ENCODE assay signal across 22 mouse cellular contexts in genomic region chr11:60228525-60228924, GRCm38 (mm10). TPM values are rescaled to one million over a fixed set of nuclear protein-coding genes. Genes with fewer than 3 reads are reported as not detected.
DNase-seq lines count a peak whose midpoint lies in the region; ATAC-seq and TF ChIP-seq lines count a peak whose summit lies in the region.
"Had no signal": no experiment of that assay in that cellular context is flagged by ENCODE, and none has a peak within 500 bp of the region (broad histone marks: within the 10 kb centered on the region; RNA-seq: fewer than 3 reads in every experiment).

No protein-coding gene starts in this region.

- ATAC-seq in heart, embryonic 15.5 days (replicated peaks; ENCODE audit: insufficient number of reproducible peaks, insufficient read depth, low FRiP score, low read depth), result no peak
- ATAC-seq in stomach, embryonic 16.5 days (ENCODE audit: insufficient read depth, low FRiP score), result no peak
- ATAC-seq in stomach, postnatal 0 days (ENCODE audit: low FRiP score, low TSS enrichment), result no peak
- ATAC-seq: CD4-positive, CD25-positive, alpha-beta regulatory T cell, adult 4 months; forebrain, embryonic 14.5 days; liver, postnatal 0 days; midbrain, embryonic 15.5 days had no signal

- intact Hi-C loops in heart, postnatal 10 days (cut with DNase I), result no loop called here

- H3K27me3 ChIP-seq in heart, embryonic 15.5 days, result no peaks in the 10 kb centered on the region
- no peaks in the 10 kb centered on the region for H3K27me3 ChIP-seq in stomach, embryonic 16.5 days (ENCODE audit: control insufficient read depth, insufficient read depth, low read length)
- no peaks in the 10 kb centered on the region for H3K27me3 ChIP-seq in stomach, postnatal 0 days (ENCODE audit: control insufficient read depth, insufficient read depth, low read length)
- H3K27me3 ChIP-seq: hindbrain, embryonic 15.5 days; limb, embryonic 12.5 days; midbrain, embryonic 15.5 days; neural tube, embryonic 12.5 days had no signal

- no peaks in the 10 kb centered on the region for H3K9me3 ChIP-seq in heart, embryonic 15.5 days (replicated peaks)
- H3K9me3 ChIP-seq in stomach, embryonic 16.5 days (replicated peaks; ENCODE audit: control insufficient read depth, low read length), result no peaks in the 10 kb centered on the region
- H3K9me3 ChIP-seq in stomach, postnatal 0 days (ENCODE audit: control insufficient read depth, low read length), result no peaks in the 10 kb centered on the region
- H3K9me3 ChIP-seq: hindbrain, embryonic 15.5 days; limb, embryonic 12.5 days; midbrain, embryonic 15.5 days; neural tube, embryonic 12.5 days had no signal

- no peak for TF ChIP-seq CTCF in stomach, postnatal 0 days (IDR thresholded peaks at IDR 0.05; ENCODE audit: low read depth)

- peaks cover 49% of the 10 kb centered on the region for H3K4me1 ChIP-seq in heart, embryonic 15.5 days (replicated peaks)
- H3K4me1 ChIP-seq in stomach, embryonic 16.5 days (ENCODE audit: control insufficient read depth, insufficient read depth, low read length), result no peaks in the 10 kb centered on the region
- H3K4me1 ChIP-seq in stomach, postnatal 0 days (replicated peaks; ENCODE audit: control insufficient read depth, insufficient read depth), result no peaks in the 10 kb centered on the region

- 30% methylated on average over 3 of the region's 3 CpGs for WGBS in heart, embryonic 15.5 days
- 51% methylated on average over 3 of the region's 3 CpGs for WGBS in stomach, embryonic 16.5 days
- 42% methylated on average over 3 of the region's 3 CpGs for WGBS in stomach, postnatal 0 days

- H3K4me2 ChIP-seq in heart, embryonic 15.5 days, result no peak overlapping the region
- no peak overlapping the region for H3K4me2 ChIP-seq in stomach, embryonic 16.5 days (ENCODE audit: low read depth, low read length)
- no peak overlapping the region for H3K4me2 ChIP-seq in stomach, postnatal 0 days (replicated peaks; ENCODE audit: low read depth)
- H3K4me2 ChIP-seq: hindbrain, embryonic 15.5 days; limb, embryonic 12.5 days; liver, embryonic 11.5 days; midbrain, embryonic 15.5 days; neural tube, embryonic 12.5 days had no signal

- TF ChIP-seq EP300 in stomach, postnatal 0 days (optimal IDR thresholded peaks at IDR 0.05), result no peak

- 0 out of 2 replicates have a peak, but pooled peaks cover 3% of the 10 kb centered on the region for H3K36me3 ChIP-seq in heart, embryonic 15.5 days
- H3K36me3 ChIP-seq in stomach, embryonic 16.5 days (ENCODE audit: control insufficient read depth, insufficient read depth, low read length), result no peaks in the 10 kb centered on the region
- H3K36me3 ChIP-seq in stomach, postnatal 0 days (ENCODE audit: control insufficient read depth, insufficient read depth, low read length), result peaks cover 8% of the 10 kb centered on the region; the same call in 1 of the 2 replicates

- DNase-seq in heart, adult 11 months, result peak; percentile 92
- no peak for DNase-seq in heart, postnatal 10 days
- DNase-seq in heart, adult 18-20 months, result no peak
- DNase-seq in lung, adult 18-20 months, result peak; percentile 47 to 73
- DNase-seq in lung, postnatal 10 days, result no peak
- DNase-seq in stomach, postnatal 0 days (ENCODE audit: low spot score), result no peak
- DNase-seq: adrenal gland, postnatal 36 days; cerebellum, adult 9-10 months; kidney, adult 9 months; kidney, postnatal 14 days; layer of hippocampus, postnatal 36 days; liver, postnatal 0 days; right cerebral cortex, postnatal 14 days had no signal

- H3K9ac ChIP-seq in heart, embryonic 15.5 days, result no peak overlapping the region
- 0 out of 2 replicates have a peak overlapping the region, but pooled peaks have one; percentile 7 for H3K9ac ChIP-seq in stomach, embryonic 16.5 days (ENCODE audit: low read length)
- no peak overlapping the region for H3K9ac ChIP-seq in stomach, postnatal 0 days (ENCODE audit: low read length)
- H3K9ac ChIP-seq: hindbrain, embryonic 15.5 days; limb, embryonic 12.5 days; liver, postnatal 0 days; midbrain, embryonic 15.5 days; neural tube, embryonic 12.5 days had no signal

- peak overlapping the region; percentile 33; the same call in 1 of the 2 replicates for H3K27ac ChIP-seq in heart, embryonic 15.5 days
- H3K27ac ChIP-seq in stomach, embryonic 16.5 days (ENCODE audit: low read length), result no peak overlapping the region
- H3K27ac ChIP-seq in stomach, postnatal 0 days (replicated peaks), result no peak overlapping the region
- H3K27ac ChIP-seq: hindbrain, embryonic 15.5 days; limb, embryonic 12.5 days; midbrain, embryonic 15.5 days; neural tube, embryonic 12.5 days had no signal

- H3K4me3 ChIP-seq in heart, embryonic 15.5 days, result no peak overlapping the region
- no peak overlapping the region for H3K4me3 ChIP-seq in stomach, embryonic 16.5 days (replicated peaks; ENCODE audit: low read length)
- H3K4me3 ChIP-seq in stomach, postnatal 0 days (ENCODE audit: low read depth, low read length), result no peak overlapping the region
- H3K4me3 ChIP-seq: hindbrain, embryonic 15.5 days; limb, embryonic 12.5 days; midbrain, embryonic 15.5 days; neural tube, embryonic 12.5 days had no signal

RNA-seq across cellular contexts. Expression of gene Srebf1, which starts 6.1 kb away (rescaled TPM):
- 10 to 100 TPM; 40.2 to 42.6 TPM for total RNA-seq in heart, postnatal 10 days (2021)
- 36.5 and 61.1 TPM in 2 replicates for polyA plus RNA-seq in heart, embryonic 15.5 days (2015; fragmentation: Nextera tagmentation; extraction: Ambion mirVana)
- total RNA-seq in heart, adult 18-20 months (2021), result 10 to 100 TPM; 25.7 to 36.6 TPM
- 63.4 and 69.8 TPM in 2 replicates for polyA plus RNA-seq in stomach, embryonic 16.5 days (2015; fragmentation: Nextera tagmentation; extraction: Ambion mirVana)
- 44.7 and 47.9 TPM in 2 replicates for polyA plus RNA-seq in stomach, postnatal 0 days (2015; fragmentation: Nextera tagmentation; extraction: Ambion mirVana)

Comparison
In these comparisons a context has a peak if more than half of its experiments do, and no peak if none do; other contexts are left out.
1. DNase-seq: peak in heart, adult 11 months (single experiment) and lung, adult 18-20 months (2 of 2); none in heart, postnatal 10 days (0 of 2), heart, adult 18-20 months (0 of 2), lung, postnatal 10 days (single experiment) and stomach, postnatal 0 days (single experiment).